Mouse (Mus musculus): Measurements from ENCODE around the gene Golga3.

- TF ChIP-seq POLR2A (IDR thresholded peaks at IDR 0.05; ENCODE audit: borderline replicate concordance, insufficient read depth, low read length) (no peak), CTCF (IDR thresholded peaks at IDR 0.05; ENCODE audit: borderline replicate concordance, insufficient read depth, low read depth, low read length) (peak; percentile 41; the same call in 1 of the 2 replicates)
Observed at GRCm38 (mm10) chr5:110203164-110203895, 26.8 kb downstream of the Golga3 start.

Measured in cerebellum, adult 2 months (tissue).